Mouse (Mus musculus) cerebellum, adult 2 months (tissue): ENCODE measurements around the gene Elmo2. TPM values are rescaled to one million over a fixed set of nuclear protein-coding genes. Genes with fewer than 3 reads are reported as not detected.

Experiments
- DNase-seq, 2 experiments: peaks; one replicate each; pipeline ENCODE4 v3.0.0; 2021
- H3K27ac ChIP-seq: fragments of 200-500 bp; 2 replicates; pipeline ENCODE4 v1.5.1; 2012; ENCODE audit warnings: low read length, control low read depth, inconsistent platforms; ENCODE audit not compliant: insufficient read depth
- H3K27me3 ChIP-seq: fragments of 200-500 bp; 2 replicates; pipeline ENCODE4 v1.6.1; 2012; ENCODE audit warnings: inconsistent platforms, mild to moderate bottlenecking, low read length, moderate library complexity; ENCODE audit not compliant: control insufficient read depth, insufficient read depth
- H3K4me1 ChIP-seq: fragments of 200-500 bp; 2 replicates; pipeline ENCODE4 v1.6.1; 2011; ENCODE audit warnings: low read length; ENCODE audit not compliant: control insufficient read depth, insufficient read depth
- H3K4me3 ChIP-seq: fragments of 200-500 bp; replicated peaks from 2 replicates; pipeline ENCODE3; 2011; ENCODE audit warnings: mild to moderate bottlenecking, low read depth, low read length, control low read depth; ENCODE audit not compliant: insufficient read depth
- CTCF ChIP-seq: fragments of 200-500 bp; IDR thresholded peaks from 2 replicates; pipeline ENCODE4 v1.5.1; 2011; ENCODE audit warnings: low read depth, mild to moderate bottlenecking, control low read depth, low read length, moderate library complexity, borderline replicate concordance; ENCODE audit not compliant: insufficient read depth
- POLR2A ChIP-seq: fragments of 200-500 bp; IDR thresholded peaks from 2 replicates; pipeline ENCODE4 v1.6.1; 2011; ENCODE audit warnings: low read length, control low read depth, borderline replicate concordance; ENCODE audit not compliant: insufficient read depth
- WGBS: fragments of 180-500 bp; shearing (Covaris S2); methylation state at CpG from one replicate; pipeline ENCODE4 v1.1.7; 2018; 5-methylcytosine and 5-hydroxymethylcytosine counted together
- polyA plus RNA-seq: library from polyadenylated mRNA; depleted of rRNA; stranded (reverse); fragments of >200 nt; gene quantifications from 2 replicates; pipeline ENCODE4 v1.2.3, GENCODE M21; 2012

Gene Elmo2
- polyA plus RNA-seq, 1 experiment = 187 TPM

- 53% methylated on average over 3 of the region's 3 CpGs for WGBS
- no peaks in the 10 kb centered on the region for H3K27me3 ChIP-seq
- no peak overlapping the region for H3K27ac ChIP-seq
- no peak for DNase-seq
- no peak overlapping the region for H3K4me3 ChIP-seq
- H3K4me1 ChIP-seq = peaks cover 36% of the 10 kb centered on the region
- TF ChIP-seq POLR2A (no peak), CTCF (no peak)
These were observed 24.9 kb downstream of the Elmo2 start for GRCm38 (mm10) chr2:165301409-165301808.

- TF ChIP-seq CTCF = no peak
- TF ChIP-seq POLR2A = no peak
- Histone ChIP-seq H3K27ac (no peak overlapping the region), H3K27me3 (no peaks in the 10 kb centered on the region), H3K4me3 (no peak overlapping the region), H3K4me1 (peaks cover 36% of the 10 kb centered on the region)
- no peak for DNase-seq
- WGBS = 56% methylated on average over 6 of the region's 6 CpGs
These were observed 25.4 kb downstream of the Elmo2 start for GRCm38 (mm10) chr2:165300885-165301284.

DNA sequence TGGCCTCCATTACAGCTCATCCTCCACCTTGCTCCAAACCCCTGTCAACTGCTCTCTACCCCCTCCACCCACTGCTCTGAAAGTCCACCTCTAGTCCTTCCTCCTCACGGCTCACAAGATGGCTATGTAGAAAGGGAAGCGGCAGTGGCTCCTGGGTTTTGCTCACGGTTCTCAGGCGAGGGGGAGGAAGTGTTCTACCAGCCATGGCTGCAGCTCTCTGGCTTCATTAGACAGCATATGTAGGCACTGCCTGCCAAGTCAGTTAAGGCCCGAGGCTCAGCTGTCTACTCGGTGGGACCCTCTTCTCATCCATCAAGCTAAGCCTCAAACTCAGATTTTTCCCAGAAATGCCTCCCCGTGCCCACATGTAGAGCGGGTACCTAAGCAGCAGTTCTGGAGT lies 25.9 kb downstream of the Elmo2 start:
- no peak for TF ChIP-seq POLR2A
- no peak for TF ChIP-seq CTCF
- 35% methylated on average over 8 of the region's 8 CpGs for WGBS
- no peak overlapping the region for H3K4me3 ChIP-seq
- DNase-seq = peak; percentile 45 to 68
- no peak overlapping the region for H3K27ac ChIP-seq
- H3K27me3 ChIP-seq = no peaks in the 10 kb centered on the region
- H3K4me1 ChIP-seq = peaks cover 36% of the 10 kb centered on the region

DNA sequence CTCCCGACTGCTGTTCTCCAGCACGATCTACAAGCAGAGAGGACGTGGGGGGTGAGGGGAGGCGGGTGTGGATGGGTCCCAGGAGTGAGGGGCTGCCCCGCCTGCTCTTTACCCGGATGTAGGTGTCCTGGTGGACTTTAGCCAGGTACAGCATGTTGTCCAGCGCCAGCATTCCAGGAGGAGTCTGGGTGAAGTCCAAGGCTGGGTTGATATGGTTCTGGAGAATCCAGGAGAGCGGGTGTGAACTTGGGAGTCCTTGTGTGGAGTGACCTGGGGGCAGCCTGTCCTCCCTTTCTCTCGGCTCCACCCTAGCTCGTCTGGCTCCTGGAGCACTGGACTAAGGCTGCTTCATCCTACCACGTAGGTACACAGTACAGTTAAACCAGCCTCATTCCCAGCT lies 28.9 kb downstream of the Elmo2 start:
- DNase-seq = no peak
- no peak for TF ChIP-seq CTCF
- TF ChIP-seq POLR2A = no peak
- peaks cover 26% of the 10 kb centered on the region for H3K4me1 ChIP-seq
- no peak overlapping the region for H3K27ac ChIP-seq
- H3K4me3 ChIP-seq = no peak overlapping the region
- WGBS = 74% methylated on average over 11 of the region's 11 CpGs
- no peaks in the 10 kb centered on the region for H3K27me3 ChIP-seq

DNA sequence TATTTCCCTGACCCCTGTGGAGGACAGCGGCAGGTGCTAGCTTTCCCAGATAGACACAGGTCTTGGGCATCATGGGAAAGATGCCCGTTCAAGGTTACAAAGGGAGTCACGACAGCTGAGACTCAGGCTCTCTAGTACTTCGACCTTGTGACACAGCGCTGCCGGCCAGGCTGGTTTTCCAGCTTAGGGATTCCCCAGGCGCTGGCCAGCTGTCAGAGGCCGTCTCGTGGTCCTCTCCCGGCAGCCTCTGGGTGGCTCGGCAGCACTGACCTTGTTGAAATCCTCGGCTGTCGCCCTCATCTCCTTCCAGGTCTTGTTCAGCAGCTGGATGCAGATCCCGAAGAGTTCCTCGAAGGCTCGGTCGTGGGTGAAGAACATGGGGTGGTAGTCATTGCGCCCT lies 29.7 kb downstream of the Elmo2 start:
- no peaks in the 10 kb centered on the region for H3K27me3 ChIP-seq
- H3K27ac ChIP-seq = no peak overlapping the region
- H3K4me1 ChIP-seq = peaks cover 23% of the 10 kb centered on the region
- H3K4me3 ChIP-seq = no peak overlapping the region
- TF ChIP-seq POLR2A = no peak
- TF ChIP-seq CTCF = no peak
- no peak for DNase-seq
- WGBS = 68% methylated on average over 18 of the region's 18 CpGs

- 1% methylated on average over 18 of the region's 18 CpGs for WGBS
- H3K27me3 ChIP-seq = no peaks in the 10 kb centered on the region
These were observed 37.8 kb downstream of the Elmo2 start for GRCm38 (mm10) chr2:165288315-165289031.

GRCm38 (mm10) chr2:165287202-165287984 lies 38.9 kb downstream of the Elmo2 start, which contains the start of gene Slc35c2:
Gene Slc35c2 (minus strand): TSS chr2:165287869.
- peak; percentile 93 to 96 for DNase-seq
- no peaks in the 10 kb centered on the region for H3K27me3 ChIP-seq
- H3K4me1 ChIP-seq = peaks cover 48% of the 10 kb centered on the region
- H3K27ac ChIP-seq = peak within 1 kb of the TSS; percentile 83
- H3K4me3 ChIP-seq = peak within 1 kb of the TSS; percentile 75
- WGBS = under 1% methylated on average over 49 of the region's 49 CpGs
- TF ChIP-seq POLR2A = peak; percentile 83
- TF ChIP-seq CTCF = no peak

More at GRCm38 (mm10) chr2:165288315-165289031, 37.8 kb downstream of the Elmo2 start:
- DNase-seq = peak; percentile 87 to 94
- Histone ChIP-seq H3K4me3 (peak overlapping the region; percentile 75), H3K4me1 (peaks cover 37% of the 10 kb centered on the region), H3K27ac (peak overlapping the region; percentile 83)
- TF ChIP-seq CTCF (no peak), POLR2A (peak; percentile 35; the same call in 1 of the 2 replicates)
